Mouse (Mus musculus) v-Abl transformed pro-B cells (cell line): ENCODE measurements around the gene Tpi1.
"Not testable (repeated sequence)": the region's sequence is repeated elsewhere in the genome, so short reads cannot be mapped to it uniquely, and the experiment has no call there.

Experiments used
- in situ Hi-C, 2 experiments: fragments of 400-800 bp; cut with MboI; formaldehyde crosslinking; loops; one replicate each; pipeline ENCODE4 v1.15.1; 2025; ENCODE audit not compliant: unreplicated experiment in 2 of 2

Tpi1 gene

DNA sequence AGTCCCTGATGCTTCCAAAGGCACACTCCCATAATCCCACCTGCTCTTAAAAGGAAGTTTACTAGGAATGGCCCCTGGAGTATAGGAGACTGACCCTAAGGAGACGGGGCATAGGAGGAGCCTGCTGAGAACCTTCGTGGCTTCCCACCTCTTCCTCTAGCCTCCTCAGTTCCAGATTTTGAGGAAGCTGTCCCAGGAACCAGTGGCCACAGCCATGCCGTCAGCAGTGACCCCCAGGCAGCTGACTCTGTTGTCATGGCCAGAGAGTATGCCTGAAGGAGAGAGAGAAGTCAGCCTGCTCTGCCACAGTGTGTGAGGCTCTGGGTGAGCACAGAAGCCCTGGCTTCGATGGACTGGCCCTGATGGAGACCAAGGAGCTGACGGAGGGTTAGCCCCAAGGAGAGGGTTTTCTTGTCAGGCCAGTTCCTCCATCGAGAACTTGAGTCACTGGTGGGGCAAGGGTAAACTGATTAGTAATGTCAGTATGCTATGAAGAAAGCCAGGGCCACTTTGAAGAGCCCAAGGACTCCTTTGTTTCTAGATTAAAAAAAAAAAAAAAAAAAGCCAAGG lies 20.5 kb upstream of the Tpi1 start:
- in situ Hi-C loops, result no loop called here

DNA sequence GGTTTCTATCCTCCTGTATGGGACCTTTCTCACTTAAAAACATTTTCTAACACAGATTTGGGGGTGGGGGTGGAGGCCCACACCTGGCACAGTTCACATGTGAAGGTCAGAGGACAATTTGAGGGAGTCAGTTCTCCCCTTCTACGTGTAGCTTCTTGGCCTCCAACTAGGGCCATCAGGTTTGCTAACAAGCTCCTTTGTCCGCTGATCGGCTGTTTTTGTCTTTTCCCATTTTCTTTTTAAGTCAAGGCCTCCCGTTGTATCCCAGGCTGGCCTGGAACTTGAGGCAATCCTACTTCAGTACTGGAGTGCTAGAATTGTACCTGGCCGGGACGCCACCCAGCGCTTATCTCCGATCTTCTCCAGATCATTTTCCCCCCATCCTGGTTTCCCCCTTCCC lies 17.6 kb upstream of the Tpi1 start:
- in situ Hi-C loops, result no loop called here

DNA sequence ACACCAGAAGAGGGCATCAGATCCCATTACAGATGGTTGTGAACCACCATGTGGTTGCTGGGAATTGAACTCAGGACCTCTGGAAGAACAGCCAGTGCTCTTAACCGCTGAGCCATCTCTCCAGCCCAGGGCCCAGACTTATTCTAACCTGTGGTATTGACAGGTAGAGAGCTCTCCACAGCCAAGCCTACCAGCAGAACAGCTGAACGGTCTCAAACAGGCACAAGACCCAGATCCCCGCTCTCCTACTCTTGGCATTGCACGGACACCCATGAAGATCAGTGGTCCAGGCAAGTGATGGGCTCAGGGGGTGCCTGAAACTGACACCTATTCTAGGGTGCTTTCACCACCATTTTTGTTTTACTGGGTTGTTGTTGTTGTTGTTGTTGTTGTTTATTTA lies 17.1 kb upstream of the Tpi1 start:
- in situ Hi-C loops, result not testable (repeated sequence)

DNA sequence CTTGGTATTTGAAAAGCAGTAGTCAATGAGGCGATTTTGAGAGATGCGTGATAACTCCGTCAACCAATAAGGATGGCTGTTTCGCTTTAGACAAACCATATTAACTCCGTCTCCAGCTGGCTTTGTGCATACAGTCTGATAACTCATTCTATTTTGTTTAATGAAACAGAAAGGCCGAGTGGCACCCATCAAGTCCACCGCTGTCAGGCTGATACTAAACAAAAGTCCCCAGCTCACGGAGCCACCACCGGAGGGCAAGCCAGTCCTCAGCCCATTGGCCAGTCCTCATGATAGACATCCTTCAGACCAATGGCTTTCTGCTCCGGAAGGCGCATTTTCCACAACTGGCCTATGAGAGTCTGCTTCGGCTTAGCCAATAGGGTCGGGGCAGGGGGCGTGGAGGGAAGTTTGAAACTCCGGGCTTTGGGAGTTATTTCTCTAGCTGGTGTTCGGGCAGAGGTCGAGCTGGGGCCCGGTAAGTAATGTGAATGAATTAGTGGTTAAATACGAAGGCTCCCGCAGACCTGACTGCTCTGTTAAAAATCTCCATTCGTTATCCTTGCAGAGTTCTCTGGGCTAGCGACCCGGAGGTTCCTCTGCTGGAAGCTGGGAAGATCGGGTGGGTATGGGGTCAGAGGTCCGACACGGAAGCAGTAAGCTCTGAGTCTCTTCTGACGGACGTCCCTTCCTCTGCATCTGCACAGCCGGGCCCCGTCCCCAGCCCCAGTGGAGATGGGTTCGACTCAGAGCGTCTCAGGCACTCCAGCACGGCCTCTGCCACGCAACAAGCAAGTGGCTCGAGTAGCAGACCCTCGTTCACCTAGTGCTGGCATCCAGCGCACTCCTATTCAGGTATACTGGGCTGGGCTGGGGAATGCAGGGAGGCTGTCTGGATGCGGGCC lies 16.0 kb upstream of the Tpi1 start:
- in situ Hi-C loops, result no loop called here

DNA sequence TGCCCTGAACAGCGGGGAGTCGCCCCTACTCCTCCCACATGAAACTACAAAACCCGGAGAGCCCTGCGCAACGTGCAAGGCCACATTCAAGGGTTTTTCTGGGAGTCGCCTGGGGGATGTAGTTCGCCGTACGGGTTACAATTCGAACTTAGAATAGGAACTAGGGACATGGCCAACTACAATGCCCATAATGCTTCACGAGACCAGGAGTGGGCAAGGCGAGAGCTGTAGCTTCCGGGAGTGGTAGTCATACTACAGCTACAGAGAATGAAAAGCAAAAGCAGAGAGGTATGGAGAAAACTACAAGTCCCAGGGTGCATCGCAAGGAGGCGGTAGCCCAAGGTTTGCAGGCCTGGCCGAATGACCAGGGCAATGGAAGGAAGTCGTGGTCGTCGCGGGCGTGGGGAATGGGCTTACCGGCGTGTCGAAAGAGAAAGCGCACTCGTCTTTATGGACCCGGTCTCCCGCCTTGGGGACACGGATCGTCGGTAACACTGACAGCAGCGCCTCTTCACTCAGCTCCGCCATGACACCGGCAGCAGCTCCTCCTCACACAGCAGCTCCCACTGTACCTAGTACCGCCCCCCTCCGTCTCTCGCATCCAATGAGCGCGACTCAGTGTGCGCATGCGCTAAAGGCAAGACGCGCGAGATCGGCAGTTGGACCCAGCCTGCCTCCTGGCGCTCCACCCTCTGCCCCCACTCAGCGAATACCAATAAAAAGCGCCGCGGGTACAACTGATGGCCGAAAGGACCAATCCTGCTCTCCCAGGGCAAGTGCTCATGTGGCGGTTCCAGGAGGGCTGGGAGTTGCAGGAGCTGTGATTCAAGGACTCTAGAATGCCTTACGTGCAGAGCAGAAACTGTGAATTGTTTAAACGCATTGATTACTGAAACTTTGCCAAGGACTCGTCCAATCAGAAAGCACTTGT lies 15.0 kb upstream of the Tpi1 start, which contains the start of the genes Usp5 and Cdca3:
Gene Usp5 (minus strand): TSS at position 617 of the 931 bp plus-strand sequence.
Gene Cdca3 (plus strand): TSS at position 680 of the 931 bp plus-strand sequence.
- in situ Hi-C loops, result no loop called here

DNA sequence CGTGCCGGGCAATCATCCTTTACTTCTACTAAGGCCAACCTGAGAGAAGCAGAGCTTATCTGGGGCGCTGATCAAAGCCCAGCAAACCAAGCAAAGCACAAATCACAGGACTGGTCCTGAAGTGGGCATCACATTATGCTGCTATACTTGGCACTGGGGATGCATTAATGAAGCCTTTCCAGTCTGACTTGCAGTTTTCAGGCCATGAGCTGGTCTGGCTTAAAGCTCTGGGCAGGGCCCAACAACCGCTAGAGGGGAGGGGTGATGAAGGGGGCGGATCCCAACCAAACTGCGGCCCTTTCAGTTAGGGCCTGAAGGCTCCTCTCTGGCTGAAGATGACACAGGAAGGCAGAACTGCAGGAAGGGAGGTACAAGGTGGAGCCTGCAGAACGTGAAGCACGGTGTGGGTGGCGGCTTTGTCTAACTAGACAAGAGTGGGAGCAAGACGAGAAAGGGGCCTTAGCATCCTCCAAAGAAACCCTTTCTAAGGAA lies 14.1 kb upstream of the Tpi1 start:
- in situ Hi-C loops, result no loop called here

DNA sequence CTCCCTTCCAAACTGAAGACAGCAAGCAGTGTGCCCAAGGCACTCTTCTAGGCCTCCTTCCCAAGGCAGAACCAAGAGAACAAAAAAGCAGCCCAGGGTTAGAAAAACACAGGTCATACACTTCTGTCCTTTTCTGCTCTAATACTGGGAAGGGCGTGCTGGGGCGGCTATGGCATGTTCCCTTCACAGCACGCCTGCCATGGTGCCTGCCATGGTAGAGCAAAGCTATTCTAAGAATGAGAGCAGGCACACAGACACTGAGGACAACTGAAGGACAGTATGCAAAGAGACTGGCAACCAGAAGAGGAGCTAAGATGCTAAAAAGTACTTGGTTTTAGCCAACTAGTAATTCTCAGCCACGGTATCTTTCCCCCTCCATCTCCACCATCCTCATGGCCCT lies 8.0 kb upstream of the Tpi1 start:
- in situ Hi-C loops, result no loop called here

DNA sequence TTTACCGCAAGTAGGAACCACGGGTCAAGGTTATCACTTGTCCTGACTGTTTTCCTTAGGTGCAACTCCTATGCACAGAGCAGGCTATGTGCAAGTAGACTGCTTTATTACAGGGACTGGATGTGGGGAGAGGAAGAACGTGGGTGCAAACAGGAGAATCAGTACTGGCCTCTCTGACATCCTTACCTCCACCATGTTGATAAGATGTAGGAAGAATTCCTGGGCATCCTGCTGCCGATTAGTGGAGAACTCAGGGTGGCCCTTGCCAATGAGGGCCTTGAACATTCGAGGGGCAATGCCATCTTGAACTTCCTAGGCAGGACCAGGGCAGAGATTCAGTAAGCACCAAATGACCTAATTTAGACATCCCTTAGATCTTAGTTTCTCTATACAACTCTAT lies 6.8 kb upstream of the Tpi1 start:
- in situ Hi-C loops, result no loop called here

DNA sequence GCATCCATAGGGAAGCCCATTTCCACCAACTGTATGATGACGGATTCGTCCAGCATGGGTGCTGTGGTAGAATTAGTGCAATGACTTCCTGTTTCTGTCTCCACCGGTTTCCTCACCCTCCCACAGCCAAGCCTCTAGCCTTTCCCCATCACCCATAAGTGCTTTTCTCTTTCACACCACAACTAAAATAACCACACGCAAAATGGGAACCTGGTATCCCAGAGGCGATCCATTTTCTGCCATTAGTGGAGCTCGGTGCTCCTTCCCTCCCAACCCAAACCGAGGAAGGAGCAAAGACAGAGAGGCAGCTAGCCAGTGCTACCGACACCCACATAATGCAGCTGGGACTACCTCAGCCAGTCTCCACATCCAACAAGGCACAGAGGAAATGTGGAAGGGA lies 3.9 kb upstream of the Tpi1 start:
- in situ Hi-C loops, result no loop called here

DNA sequence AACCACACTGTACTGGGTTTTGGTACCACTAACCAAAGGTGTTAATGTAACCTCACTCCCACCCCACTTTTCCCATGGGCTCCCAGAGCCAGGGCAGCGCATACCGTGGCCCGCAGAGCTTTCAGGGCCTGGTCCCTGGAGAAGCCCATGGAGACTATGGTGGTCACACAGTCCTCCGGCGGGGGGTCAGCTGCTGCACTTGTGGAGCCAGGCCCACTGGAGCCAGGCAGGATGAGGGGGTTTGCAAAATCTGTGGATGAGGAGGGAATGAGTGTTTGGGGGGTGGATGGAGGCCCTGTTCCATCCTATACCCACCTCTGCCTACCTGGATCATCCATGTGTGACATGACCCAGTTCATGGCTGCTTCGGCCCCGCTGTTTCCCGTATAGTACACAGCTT lies 3.5 kb upstream of the Tpi1 start:
- in situ Hi-C loops, result no loop called here

DNA sequence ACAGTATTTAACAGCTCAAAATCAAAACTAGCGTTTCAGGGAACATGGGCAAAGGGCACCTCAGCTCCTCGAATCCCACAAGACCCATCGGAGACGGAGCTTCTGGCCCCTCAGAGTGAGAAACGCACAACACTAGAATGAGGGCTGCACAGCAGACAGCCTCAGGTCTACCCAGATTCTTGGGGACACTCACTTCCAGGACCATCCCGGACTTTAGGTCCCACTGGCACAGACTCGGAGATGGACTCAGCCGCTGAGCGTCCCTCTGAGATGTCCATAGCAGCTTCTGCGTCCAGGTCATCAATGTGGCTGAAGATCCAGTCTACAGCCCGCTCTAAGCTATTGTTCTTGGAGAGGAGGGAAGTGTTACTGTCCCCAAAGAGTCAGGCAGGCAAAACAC lies 3.0 kb upstream of the Tpi1 start:
- in situ Hi-C loops, result no loop called here

DNA sequence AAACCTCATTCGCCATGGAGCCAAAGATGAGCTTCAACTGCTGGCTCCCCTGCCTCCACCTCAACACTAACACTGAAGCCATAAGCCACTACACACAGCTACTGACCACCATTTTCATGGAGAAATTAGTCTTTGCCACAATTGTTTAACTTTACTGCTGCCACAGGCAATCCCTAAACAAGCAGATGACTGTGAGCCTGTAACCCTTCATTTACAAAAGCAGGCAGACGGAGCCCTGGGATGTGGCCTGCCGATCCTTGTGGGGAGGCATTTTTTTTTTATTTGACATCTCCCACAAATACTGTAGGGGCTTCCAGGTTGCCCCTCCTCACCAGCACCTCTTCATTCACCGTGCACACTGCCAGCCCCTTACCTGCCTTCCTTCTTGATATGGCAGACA lies 2.5 kb upstream of the Tpi1 start:
- in situ Hi-C loops, result no loop called here

DNA sequence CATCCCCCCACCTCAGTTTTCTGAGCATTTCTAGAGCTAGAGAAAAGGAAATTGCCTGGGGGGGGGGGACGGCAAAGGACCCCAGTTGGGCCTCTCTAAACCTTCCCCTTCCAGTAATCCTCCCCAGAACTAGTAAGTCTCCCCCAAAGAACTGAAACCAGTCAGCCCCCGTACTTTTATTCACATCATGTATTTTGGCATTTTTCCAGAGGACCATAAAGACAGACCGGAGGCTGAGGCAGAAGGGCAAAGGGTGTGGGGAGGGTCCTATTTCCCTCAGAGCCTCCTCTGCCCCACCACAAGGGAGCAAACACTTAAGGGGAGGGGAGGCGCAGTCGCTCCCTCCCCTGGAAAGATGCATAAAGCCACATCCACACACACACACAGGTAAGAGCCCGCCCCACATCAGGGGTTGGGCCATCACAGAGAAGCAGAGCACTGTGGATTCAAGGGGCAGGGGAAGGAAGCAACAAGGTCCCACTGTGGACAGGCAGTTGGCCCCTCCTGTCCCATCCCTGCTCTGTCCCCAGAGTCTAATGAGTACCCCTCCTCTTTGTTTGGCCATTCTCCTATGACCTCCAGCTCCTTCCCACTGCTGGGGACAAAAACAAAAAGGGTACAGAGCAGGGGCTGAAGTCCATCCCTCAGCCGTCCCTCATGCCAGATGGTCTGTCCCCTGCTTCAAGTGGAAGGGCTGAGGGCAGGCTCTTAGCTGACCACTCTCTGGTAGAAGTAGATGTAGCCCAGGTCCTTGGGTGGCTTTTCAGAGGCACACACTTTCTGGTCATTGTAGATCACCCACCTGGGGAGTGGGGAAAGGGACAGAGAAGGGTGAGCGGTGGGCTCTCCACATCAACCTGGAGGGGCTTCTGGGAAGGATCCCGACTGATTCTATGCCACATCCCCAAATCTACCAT lies 1.0 kb upstream of the Tpi1 start:
- in situ Hi-C loops, result no loop called here

DNA sequence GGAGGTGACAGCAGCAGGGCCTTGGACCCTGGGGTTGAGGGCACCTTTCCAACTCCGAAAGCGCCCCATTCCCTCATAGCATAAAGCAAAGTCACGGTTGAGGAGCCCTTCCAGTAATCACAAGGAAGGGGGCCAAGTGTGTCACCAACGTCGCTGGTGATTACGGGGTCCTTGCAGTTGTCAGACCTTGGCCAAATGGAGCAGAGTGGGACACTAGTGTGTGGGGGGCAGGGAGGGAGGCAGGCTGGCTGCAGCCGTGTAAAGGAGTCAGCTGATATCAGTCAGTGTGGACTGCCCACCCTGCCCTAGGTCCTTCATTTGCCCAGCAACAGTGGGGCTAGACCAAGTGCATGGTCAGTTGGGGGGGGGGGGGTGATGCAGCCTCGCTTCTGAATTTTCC lies 352 bp upstream of the Tpi1 start:
- in situ Hi-C loops, result no loop called here

DNA sequence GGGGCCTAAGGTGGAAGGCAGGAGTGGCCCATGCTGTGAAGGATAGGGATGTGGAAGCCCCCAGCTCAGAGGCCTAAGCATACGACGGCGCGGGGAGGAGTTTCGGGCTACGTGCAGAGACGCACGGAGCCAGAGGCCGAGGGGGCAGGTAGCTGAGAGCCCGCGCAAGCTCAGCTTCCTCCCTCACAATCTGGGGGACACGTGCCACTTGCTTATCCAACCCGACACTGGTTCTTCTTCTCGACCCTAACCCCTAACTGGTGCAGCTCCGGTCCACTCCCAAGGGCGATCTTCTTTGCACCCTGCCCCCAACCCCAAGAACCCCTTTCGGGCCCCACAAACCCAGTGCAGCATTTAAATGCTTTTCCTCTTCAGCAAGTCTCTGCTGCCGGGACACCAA lies 600 bp downstream of the Tpi1 start:
- in situ Hi-C loops, result no loop called here

DNA sequence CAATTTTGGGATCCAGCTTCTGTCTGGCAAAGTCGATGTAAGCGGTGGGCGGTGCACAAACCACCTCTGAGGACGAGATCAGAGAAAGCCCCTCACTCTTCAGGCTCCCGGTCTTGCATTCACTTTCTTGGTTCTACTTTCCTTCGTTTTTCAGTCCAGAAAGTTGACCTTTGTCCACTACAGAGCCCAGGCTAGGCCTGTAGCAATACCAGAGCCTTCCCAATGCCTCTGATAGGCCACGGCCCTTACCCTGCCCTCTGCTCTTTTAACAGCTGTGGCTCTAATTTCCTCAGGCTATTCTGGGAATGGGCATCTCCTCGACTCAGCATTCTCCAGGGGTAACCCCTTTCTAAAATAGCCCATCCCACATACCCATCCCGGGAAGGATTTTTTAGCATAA lies 1.2 kb downstream of the Tpi1 start:
- in situ Hi-C loops, result no loop called here

DNA sequence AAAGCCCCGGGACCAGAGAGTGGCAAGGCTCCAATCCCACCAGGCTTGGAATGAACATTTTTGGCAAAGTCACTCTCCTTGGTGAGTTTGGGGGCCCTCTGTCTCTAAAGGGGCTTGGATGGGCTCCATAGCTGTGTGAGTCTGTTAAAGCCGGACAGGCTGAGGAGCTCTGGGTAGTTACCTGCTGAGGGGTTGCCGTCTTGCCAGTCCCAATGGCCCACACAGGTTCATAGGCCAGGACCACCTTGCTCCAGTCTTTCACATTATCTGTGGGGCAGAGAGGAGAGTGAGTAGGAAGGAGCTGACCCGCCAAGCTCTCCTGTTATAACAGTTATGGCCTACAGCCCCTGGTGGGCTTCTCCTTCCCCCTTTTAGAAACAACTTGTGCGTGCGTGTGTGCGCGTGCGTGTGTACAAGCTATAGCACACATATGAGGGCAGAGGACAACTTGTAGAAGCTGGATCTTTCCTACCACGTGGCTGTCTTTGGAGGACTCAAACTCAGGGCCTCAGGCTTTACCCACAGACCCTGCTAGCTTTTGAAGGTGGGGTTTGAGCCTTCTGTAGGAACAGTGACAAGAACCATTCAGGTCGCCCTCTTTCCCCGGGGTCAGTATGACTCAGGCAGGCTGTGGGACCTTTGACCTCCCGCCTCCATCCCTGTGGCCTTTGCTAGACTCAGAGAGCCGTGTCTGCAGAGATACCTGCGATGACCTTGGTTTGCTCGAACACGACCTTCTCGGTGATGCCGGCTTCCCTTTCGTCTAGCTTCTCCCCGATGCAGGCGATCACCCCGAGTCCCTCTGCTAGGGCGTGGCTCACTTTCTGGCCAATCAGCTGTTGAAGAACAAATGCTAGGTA lies 2.2 kb downstream of the Tpi1 start:
- in situ Hi-C loops, result no loop called here

DNA sequence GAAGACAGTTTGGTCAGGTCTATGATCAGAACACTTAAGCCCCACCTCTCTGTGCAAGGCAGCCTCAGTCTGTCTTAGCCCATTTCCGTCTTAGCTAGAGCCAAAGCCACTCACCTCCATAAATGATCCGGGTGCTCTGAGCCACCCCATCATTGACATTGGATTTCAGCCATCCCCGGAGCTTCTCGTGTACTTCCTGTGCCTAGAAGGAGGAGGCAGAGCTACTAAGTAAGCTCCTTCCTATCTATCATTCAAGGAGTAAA lies 2.8 kb downstream of the Tpi1 start:
- in situ Hi-C loops, result no loop called here
